Comparison of ENCODE assay signal across 12 mouse cellular contexts in genomic region chr5:93239590-93240544, GRCm38 (mm10). TPM values are rescaled to one million over a fixed set of nuclear protein-coding genes. Genes with fewer than 3 reads are reported as not detected.
DNase-seq lines count a peak whose midpoint lies in the region; ATAC-seq lines count a peak whose summit lies in the region.
"Had no signal": no experiment of that assay in that cellular context is flagged by ENCODE, and none has a peak within 500 bp of the region (broad histone marks: within the 10 kb centered on the region; RNA-seq: fewer than 3 reads in every experiment).

No protein-coding gene starts in this region.

- H3K27ac ChIP-seq in heart, embryonic 13.5 days (replicated peaks): no peak overlapping the region
- H3K27ac ChIP-seq in liver, embryonic 16.5 days (ENCODE audit: low read length): peak overlapping the region; percentile 91
- no peak overlapping the region for H3K27ac ChIP-seq in midbrain, embryonic 14.5 days (replicated peaks; ENCODE audit: low read depth, low read length)

- H3K9me3 ChIP-seq in heart, embryonic 13.5 days: peaks cover 8% of the 10 kb centered on the region; the same call in 1 of the 2 replicates
- H3K9me3 ChIP-seq in liver, embryonic 16.5 days (replicated peaks; ENCODE audit: control insufficient read depth, low read length): no peaks in the 10 kb centered on the region
- H3K9me3 ChIP-seq in midbrain, embryonic 14.5 days (ENCODE audit: control insufficient read depth, low read length): no peaks in the 10 kb centered on the region

- intact Hi-C loops in gastrocnemius, postnatal 14 days (cut with DNase I; ENCODE audit: low total_unique reads): no loop called here

- H3K36me3 ChIP-seq in heart, embryonic 13.5 days: no peaks in the 10 kb centered on the region
- H3K36me3 ChIP-seq in liver, embryonic 16.5 days (ENCODE audit: control insufficient read depth, insufficient read depth): no peaks in the 10 kb centered on the region
- H3K36me3 ChIP-seq in midbrain, embryonic 14.5 days (ENCODE audit: control insufficient read depth, insufficient read depth, low read length): no peaks in the 10 kb centered on the region

- H3K4me1 ChIP-seq in heart, embryonic 13.5 days: peaks cover 11% of the 10 kb centered on the region
- H3K4me1 ChIP-seq in liver, embryonic 16.5 days (ENCODE audit: control insufficient read depth, low read depth, low read length): peaks cover 24% of the 10 kb centered on the region
- no peaks in the 10 kb centered on the region for H3K4me1 ChIP-seq in midbrain, embryonic 14.5 days (ENCODE audit: control insufficient read depth, insufficient read depth, low read length)

- WGBS in heart, embryonic 13.5 days: 39% methylated on average over 8 of the region's 8 CpGs
- 11% methylated on average over 8 of the region's 8 CpGs for WGBS in liver, embryonic 16.5 days (ENCODE audit: insufficient replicate concordance)
- 85% methylated on average over 8 of the region's 8 CpGs for WGBS in midbrain, embryonic 14.5 days

- H3K4me2 ChIP-seq in heart, embryonic 13.5 days: peak overlapping the region; percentile 11; the same call in 1 of the 2 replicates
- peak overlapping the region; percentile 63 for H3K4me2 ChIP-seq in liver, embryonic 16.5 days (ENCODE audit: low read depth, low read length)
- H3K4me2 ChIP-seq in midbrain, embryonic 14.5 days (ENCODE audit: low read length): no peak overlapping the region

- ATAC-seq in heart, embryonic 13.5 days (ENCODE audit: extremely low read depth, insufficient number of reproducible peaks, low FRiP score, low TSS enrichment): peak; percentile 63; the same call in 1 of the 2 replicates
- ATAC-seq in liver, embryonic 16.5 days (ENCODE audit: low read depth): peak; percentile 99
- no peak for ATAC-seq in midbrain, embryonic 14.5 days (ENCODE audit: low FRiP score, low TSS enrichment)
- ATAC-seq: hindbrain, embryonic 16.5 days had no signal

- no peak for DNase-seq in heart, adult 9 months (ENCODE audit: low spot score in 2 of 2)
- peak; percentile 90 for DNase-seq in c-Kit-positive CD71-positive TER-119-positive erythroid progenitor cells, embryonic 14.5 days (ENCODE audit: low spot score)
- peak; percentile 16 for DNase-seq in thymus, postnatal 0 days (ENCODE audit: low spot score)
- no peak for DNase-seq in gastrocnemius, postnatal 14 days
- no peak for DNase-seq in midbrain, embryonic 14.5 days
- no peak for DNase-seq in left cerebral cortex, adult 18-20 months (ENCODE audit: low spot score in 2 of 2)
- DNase-seq: cerebellum, adult 2 months; gastrocnemius, postnatal 10 days; retina, postnatal 1 day had no signal

- H3K27me3 ChIP-seq in heart, embryonic 13.5 days (replicated peaks): no peaks in the 10 kb centered on the region
- H3K27me3 ChIP-seq in liver, embryonic 16.5 days (ENCODE audit: control insufficient read depth, insufficient read depth, low read depth, low read length): no peaks in the 10 kb centered on the region
- no peaks in the 10 kb centered on the region for H3K27me3 ChIP-seq in midbrain, embryonic 14.5 days (ENCODE audit: control insufficient read depth, insufficient read depth, low read length)

- no peak overlapping the region for H3K4me3 ChIP-seq in heart, embryonic 13.5 days
- peak overlapping the region; percentile 13 for H3K4me3 ChIP-seq in liver, embryonic 16.5 days (ENCODE audit: low read depth, low read length)
- H3K4me3 ChIP-seq in midbrain, embryonic 14.5 days (replicated peaks; ENCODE audit: low read depth, low read length): no peak overlapping the region

- no peak overlapping the region for H3K9ac ChIP-seq in heart, embryonic 13.5 days
- H3K9ac ChIP-seq in liver, embryonic 16.5 days (ENCODE audit: low read depth, low read length): no peak overlapping the region
- H3K9ac ChIP-seq in midbrain, embryonic 14.5 days (replicated peaks; ENCODE audit: low read length): no peak overlapping the region

RNA-seq across cellular contexts. Expression of gene Ccng2, which starts 27.2 kb away (rescaled TPM):
- 35.3 and 42.1 TPM in 2 replicates for polyA plus RNA-seq in heart, embryonic 13.5 days (2015; fragmentation: Nextera tagmentation; extraction: Ambion mirVana)
- polyA plus RNA-seq in liver, embryonic 16.5 days (2015; fragmentation: Nextera tagmentation; extraction: Ambion mirVana): 21.0 and 21.1 TPM in 2 replicates
- 120 and 123 TPM in 2 replicates for polyA plus RNA-seq in thymus, postnatal 0 days (2015; fragmentation: Nextera tagmentation; extraction: Ambion mirVana)
- total RNA-seq in gastrocnemius, postnatal 14 days (2021): 10 to 100 TPM in 1 of 2 experiments, 1 to 10 TPM in 1; 9.6 to 16.6 TPM
- 81.7 and 108 TPM in 2 replicates for polyA plus RNA-seq in midbrain, embryonic 14.5 days (2014; fragmentation: Nextera tagmentation; extraction: Ambion mirVana)
- 10 to 100 TPM; 36.8 to 43.2 TPM for total RNA-seq in left cerebral cortex, adult 18-20 months (2021)

RNA-seq across cellular contexts. Expression of gene 2010109A12Rik, which starts 33.5 kb away (rescaled TPM):
- 2.0 and 2.1 TPM in 2 replicates for polyA plus RNA-seq in heart, embryonic 13.5 days (2015; fragmentation: Nextera tagmentation; extraction: Ambion mirVana)
- 1.9 and 2.0 TPM in 2 replicates for polyA plus RNA-seq in liver, embryonic 16.5 days (2015; fragmentation: Nextera tagmentation; extraction: Ambion mirVana)
- 4.2 and 6.2 TPM in 2 replicates for polyA plus RNA-seq in thymus, postnatal 0 days (2015; fragmentation: Nextera tagmentation; extraction: Ambion mirVana)
- total RNA-seq in gastrocnemius, postnatal 14 days (2021): under 1 TPM in 1 of 2 experiments, not detected in 1; 0.60 TPM
- polyA plus RNA-seq in midbrain, embryonic 14.5 days (2014; fragmentation: Nextera tagmentation; extraction: Ambion mirVana): 1.6 and 1.7 TPM in 2 replicates
- total RNA-seq in left cerebral cortex, adult 18-20 months (2021): under 1 TPM; 0.52 to 0.56 TPM

RNA-seq across cellular contexts. Expression of gene Ccni, which starts 33.6 kb away (rescaled TPM):
- polyA plus RNA-seq in heart, embryonic 13.5 days (2015; fragmentation: Nextera tagmentation; extraction: Ambion mirVana): 83.2 and 88.6 TPM in 2 replicates
- 31.6 and 34.0 TPM in 2 replicates for polyA plus RNA-seq in liver, embryonic 16.5 days (2015; fragmentation: Nextera tagmentation; extraction: Ambion mirVana)
- polyA plus RNA-seq in thymus, postnatal 0 days (2015; fragmentation: Nextera tagmentation; extraction: Ambion mirVana): 104 and 128 TPM in 2 replicates
- 10 to 100 TPM; 82.5 to 92.6 TPM for total RNA-seq in gastrocnemius, postnatal 14 days (2021)
- polyA plus RNA-seq in midbrain, embryonic 14.5 days (2014; fragmentation: Nextera tagmentation; extraction: Ambion mirVana): 172 and 191 TPM in 2 replicates
- total RNA-seq in left cerebral cortex, adult 18-20 months (2021): 100 to 1,000 TPM; 284 to 293 TPM

Comparison
In these comparisons a context has a peak if more than half of its experiments do, and no peak if none do; other contexts are left out.
1. DNase-seq: peak in c-Kit-positive CD71-positive TER-119-positive erythroid progenitor cells, embryonic 14.5 days (single experiment) and thymus, postnatal 0 days (single experiment); none in heart, adult 9 months (0 of 2), gastrocnemius, postnatal 14 days (single experiment), midbrain, embryonic 14.5 days (single experiment) and left cerebral cortex, adult 18-20 months (0 of 2).